Mouse (Mus musculus) cerebellum, postnatal 25 days (tissue): ENCODE measurements around the gene Mpzl2.

Experiments
- DNase-seq, 2 experiments: peaks; one replicate each; pipeline ENCODE4 v3.0.0; 2021; ENCODE audit warnings: mixed read lengths in 2 of 2

Mpzl2 gene

DNA sequence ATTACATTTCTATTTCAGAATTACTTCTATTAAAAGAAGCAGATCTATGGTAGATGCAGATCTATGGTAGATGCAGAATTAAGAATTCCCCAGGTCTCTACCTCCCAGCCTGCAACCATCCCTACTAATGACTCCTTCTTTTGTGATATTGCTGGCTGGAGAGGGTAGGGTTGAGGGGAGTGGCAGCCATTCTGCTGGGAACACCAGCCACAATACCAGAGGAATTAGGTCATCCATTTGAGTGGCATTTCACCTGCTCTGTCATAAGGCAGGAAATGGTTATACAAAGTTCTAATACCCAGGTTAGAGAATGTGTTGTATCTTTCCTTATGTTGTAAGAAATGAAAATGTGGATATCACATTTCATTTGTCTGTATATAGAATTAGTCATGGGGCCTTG, 48.4 kb downstream of the Mpzl2 start:
- no peak for DNase-seq

DNA sequence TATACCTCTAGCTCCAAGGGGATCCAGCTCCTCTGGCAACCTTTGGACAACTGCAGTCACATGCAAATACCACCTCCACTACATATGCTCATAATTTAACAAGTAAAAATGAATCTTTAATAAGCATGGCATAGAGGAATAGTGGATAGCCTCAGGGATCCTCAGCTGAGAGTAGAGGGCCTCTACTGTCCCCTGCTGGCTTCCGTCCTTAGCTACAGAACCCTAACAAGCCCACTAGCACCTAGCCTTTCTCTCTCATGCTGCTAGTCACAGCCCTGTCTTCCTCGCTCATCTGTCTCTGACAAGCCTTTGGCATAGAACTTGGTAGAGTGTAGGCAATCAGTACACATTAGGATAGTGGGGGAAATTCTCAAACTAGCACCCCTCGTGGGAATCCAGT, 51.2 kb downstream of the Mpzl2 start:
- DNase-seq: no peak

DNA sequence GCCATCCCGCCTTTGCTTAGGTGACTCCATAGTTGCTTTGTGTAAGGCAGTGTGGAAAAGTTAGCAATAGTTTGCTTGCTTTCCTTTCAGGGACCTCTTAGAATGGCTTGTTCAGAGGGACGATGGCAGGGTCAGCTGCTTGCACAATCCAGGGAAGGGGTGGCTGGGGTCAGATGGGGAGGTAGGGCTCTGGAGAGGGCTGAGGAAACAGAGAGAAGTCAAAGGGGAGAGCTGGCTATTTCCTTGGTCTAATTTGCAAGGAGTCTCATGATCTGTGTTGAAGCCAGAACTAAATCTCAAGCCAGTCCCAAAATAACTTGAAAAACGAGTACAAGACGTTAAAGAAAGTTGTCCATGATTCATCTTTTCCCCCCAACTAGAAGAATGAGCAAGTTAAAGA, 53.0 kb downstream of the Mpzl2 start:
- DNase-seq: no peak

DNA sequence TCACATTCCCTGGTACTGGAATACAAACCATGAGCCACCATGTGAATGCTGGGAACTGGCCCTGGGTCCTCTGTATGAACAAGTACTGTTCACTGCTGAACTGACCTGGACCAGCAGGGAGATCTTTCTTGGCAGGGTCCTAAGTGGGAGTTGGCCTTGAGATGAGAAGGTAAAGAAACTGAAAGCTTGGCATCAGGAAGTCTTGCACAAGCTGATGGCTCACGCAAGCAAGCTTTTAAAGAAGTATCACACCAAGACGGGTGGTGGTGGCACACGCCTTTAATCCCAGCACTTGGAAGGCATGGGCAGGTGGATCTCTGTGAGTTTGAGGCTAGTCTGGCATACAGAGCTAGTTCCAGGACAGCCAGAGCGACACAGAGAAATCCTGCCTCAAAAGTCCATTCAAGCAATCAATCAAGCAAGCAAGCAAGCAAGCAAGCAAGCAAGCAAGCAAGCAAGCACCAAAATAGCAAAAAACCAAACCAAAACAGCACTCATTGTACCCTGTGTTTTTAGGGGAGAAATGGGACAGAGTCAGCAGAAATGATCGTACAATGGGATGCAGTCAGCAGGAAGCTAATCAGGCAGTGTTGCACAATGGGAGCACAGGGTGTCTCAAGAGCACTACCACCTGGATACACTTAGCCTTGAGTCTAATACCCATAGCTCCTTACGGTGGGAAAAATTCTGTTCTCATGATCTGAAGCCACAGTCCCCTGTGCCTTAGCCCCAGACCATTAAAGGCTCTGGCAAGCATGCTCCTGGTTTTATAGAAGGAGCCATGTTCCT, 55.7 kb downstream of the Mpzl2 start:
- no peak for DNase-seq

DNA sequence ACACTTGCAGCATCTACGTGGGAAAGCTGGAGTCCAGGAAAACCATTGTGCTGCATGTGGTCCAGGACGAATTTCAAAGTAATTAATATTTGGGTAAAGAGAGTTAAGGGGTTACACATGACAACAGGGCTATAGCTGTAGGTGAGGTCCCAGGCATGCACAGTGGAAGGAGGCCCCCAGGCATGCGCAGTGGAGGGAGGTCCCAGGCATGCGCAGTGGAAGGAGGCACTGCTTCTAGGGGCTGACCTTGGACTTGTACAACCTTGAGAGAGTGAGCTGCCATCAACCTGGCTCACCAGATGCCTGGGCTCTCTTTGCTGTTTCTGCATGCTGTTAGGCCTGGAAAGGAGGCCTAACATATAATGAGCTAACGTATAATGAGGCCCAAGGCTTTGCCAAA, 58.3 kb downstream of the Mpzl2 start:
- DNase-seq: no peak

DNA sequence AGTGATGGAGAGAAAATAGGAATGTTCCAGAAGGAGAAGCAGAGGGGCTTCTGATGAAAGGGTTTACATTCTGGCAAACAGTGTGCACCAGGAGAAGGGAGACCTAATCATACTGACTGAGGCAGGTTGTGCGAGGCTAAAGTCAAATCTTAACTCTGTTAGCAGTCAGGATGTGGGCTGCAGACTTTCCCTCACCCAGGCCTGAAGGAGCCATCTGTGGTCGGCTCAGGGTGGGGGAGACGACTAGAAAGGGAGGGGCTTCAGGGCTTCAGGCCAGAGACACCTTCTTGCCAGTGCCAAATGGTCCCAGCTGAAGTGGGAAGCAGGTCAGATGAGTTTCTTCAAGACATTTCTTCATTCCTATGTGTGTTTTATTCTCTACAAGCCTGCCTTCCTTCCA, 58.8 kb downstream of the Mpzl2 start:
- no peak for DNase-seq

DNA sequence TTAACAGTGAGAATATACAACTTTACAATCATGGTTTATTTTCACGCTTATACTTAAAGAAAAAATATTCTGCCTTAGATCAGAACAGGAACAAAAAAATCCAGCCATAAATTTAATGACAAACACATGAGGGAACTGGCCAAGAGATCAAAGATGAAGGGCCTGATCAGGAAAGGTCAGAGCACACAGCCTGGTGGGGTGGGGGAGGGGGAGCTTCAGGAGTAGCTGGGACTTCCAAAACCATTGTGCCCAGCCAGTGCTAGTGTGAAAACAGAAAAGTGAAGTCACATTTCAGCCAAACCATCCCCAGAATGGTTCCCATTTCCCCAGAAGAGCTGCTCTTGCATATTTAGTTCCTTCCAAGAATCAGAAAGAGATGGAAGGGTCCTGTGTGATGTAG, 62.9 kb downstream of the Mpzl2 start:
- DNase-seq: no peak

DNA sequence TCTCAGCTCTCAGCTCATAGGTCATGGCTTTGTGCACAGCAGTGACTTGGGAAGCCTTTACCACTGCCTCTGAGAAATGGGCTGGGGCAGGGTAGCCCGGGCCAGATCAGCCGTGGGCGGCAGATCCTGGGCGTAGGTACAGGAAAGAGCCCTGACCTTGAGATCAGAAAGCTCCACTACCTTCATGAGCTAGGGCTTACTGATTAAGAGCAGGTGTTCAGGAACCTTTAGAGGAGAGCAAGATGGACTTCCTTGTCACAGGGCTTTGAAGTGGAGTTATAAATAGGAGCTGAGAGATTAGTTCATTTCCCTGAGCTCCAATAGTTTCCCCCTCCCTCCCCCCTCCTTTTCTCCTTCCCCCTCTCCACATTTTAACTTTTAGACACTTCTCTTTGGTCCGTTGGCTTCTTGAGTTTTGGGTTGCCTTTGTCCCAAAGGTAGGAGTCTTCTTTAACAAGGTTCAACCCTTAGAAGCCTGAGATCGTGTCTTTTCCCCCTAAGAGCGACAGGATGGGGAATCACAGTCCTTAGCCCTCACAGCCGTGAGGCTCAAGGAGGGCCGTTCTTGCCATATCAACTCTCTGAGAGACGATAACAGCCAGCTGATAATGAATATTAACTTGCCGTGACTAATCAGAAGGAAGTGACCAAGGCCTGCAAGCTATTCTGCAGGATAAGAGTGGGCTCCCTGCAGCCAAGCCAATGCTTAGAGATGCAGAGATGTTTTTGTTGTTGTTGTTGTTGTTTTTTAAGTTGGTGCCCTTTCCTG, 63.8 kb downstream of the Mpzl2 start:
- no peak for DNase-seq
